Mouse (Mus musculus) hindbrain, embryonic 10.5 days (tissue): Measurements from ENCODE around the gene Smad3. TPM values are rescaled to one million over a fixed set of nuclear protein-coding genes. Genes with fewer than 3 reads are reported as not detected.

Experiments used
- DNase-seq: peaks from one replicate; pipeline ENCODE4 v3.0.0-alpha.2; 2017; ENCODE audit warnings: low spot score
- H3K27ac ChIP-seq: fragments of 300-500 bp; sonication (generic); 2 replicates; pipeline ENCODE4 v1.5.1; 2016; ENCODE audit warnings: mild to moderate bottlenecking, moderate library complexity
- H3K27me3 ChIP-seq: fragments of 300-500 bp; sonication (generic); 2 replicates; pipeline ENCODE4 v1.6.1; 2016; ENCODE audit warnings: mild to moderate bottlenecking; ENCODE audit not compliant: poor library complexity, insufficient read depth, severe bottlenecking
- H3K36me3 ChIP-seq: fragments of 300-500 bp; sonication (generic); 2 replicates; pipeline ENCODE4 v1.6.1; 2016; ENCODE audit warnings: mild to moderate bottlenecking, moderate library complexity
- H3K4me1 ChIP-seq: fragments of 300-500 bp; sonication (generic); replicated peaks from 2 replicates; pipeline ENCODE4 v1.6.1; 2016; ENCODE audit warnings: mild to moderate bottlenecking
- H3K4me3 ChIP-seq: fragments of 300-500 bp; sonication (generic); 2 replicates; pipeline ENCODE4 v1.5.1; 2016; ENCODE audit warnings: mild to moderate bottlenecking, moderate library complexity
- H3K9me3 ChIP-seq: fragments of 300-500 bp; sonication (generic); 2 replicates; pipeline ENCODE4 v1.6.1; 2016; ENCODE audit warnings: mild to moderate bottlenecking, moderate library complexity
- WGBS: fragments of 180-500 bp; shearing (Covaris S2); methylation state at CpG from one replicate; pipeline ENCODE4 v1.1.7; 2016; 5-methylcytosine and 5-hydroxymethylcytosine counted together
- polyA plus RNA-seq: library from polyadenylated mRNA; unstranded; fragments of >200 nt; fragmentation: Nextera tagmentation; extraction: Ambion mirVana; gene quantifications from 2 replicates; pipeline ENCODE4 v1.2.1, GENCODE M21; 2016

Gene Smad3
- polyA plus RNA-seq, 1 experiment from 2014 or later, result 24.2 TPM

DNA sequence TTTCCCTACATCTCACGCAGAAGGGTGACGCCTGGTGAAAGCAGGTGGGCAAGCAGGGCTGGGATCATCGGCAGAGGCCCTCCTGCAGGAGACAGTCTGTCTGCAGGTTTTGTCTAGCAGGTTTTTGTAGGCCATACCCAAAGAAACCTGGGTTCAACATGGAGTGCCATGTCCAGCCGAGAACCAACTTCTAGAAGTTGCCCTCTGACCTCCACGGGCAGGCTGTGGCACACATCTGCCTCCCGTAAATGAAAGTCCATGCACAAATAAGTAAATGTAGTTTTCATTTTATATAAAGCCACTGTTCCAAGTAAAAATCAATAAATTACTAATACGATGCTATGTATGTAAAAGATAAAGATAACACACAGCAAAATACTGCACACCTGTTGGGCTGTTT lies 3.0 kb upstream of the Smad3 start:
- H3K27ac ChIP-seq, result no peak overlapping the region
- WGBS, result 91% methylated on average over 7 of the region's 7 CpGs
- no peaks in the 10 kb centered on the region for H3K27me3 ChIP-seq
- H3K36me3 ChIP-seq, result no peaks in the 10 kb centered on the region
- no peak overlapping the region for H3K4me3 ChIP-seq
- H3K9me3 ChIP-seq, result 0 out of 2 replicates have a peak, but pooled peaks cover 4% of the 10 kb centered on the region
- H3K4me1 ChIP-seq, result peaks cover 44% of the 10 kb centered on the region
- DNase-seq, result no peak

DNA sequence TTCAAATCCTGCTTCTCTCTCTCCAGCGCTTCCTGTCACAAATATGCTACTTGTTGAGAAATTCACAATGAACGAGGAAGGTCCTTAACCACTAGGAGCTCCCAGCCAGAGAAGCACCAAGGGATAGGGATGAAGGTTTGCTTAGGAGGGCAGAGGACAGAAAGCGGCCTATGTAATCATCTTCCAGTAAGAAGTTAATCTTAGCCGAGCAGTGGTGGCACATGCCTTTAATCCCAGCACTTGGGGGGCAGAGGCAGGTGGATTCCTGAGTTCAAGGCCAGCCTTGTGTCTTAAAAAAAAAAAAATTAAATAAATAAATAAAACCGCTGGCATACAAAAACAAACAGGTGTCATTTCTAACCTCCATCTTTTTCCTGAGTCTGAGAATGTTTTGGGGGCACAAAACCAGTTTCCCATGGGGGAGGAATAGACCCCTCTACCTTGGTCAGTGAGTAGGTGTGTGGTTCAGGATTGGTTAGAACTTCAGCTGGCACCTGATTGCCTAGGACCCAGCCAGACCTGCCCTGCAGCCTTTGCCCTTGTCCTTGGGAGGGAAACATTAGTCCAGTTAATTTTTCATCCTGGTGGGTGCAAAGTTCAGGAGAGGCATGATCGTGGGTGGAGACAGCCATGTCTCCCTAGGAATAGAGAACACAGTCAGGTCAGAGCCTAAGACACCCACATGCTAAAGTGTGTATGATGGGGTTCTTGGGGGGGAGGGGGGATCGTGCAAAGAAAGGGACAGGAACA lies 2.4 kb upstream of the Smad3 start:
- WGBS, result 76% methylated on average over 7 of the region's 7 CpGs
- Histone ChIP-seq H3K27ac (peak overlapping the region; percentile 98; the same call in 1 of the 2 replicates), H3K9me3 (0 out of 2 replicates have a peak, but pooled peaks cover 4% of the 10 kb centered on the region), H3K4me3 (peak overlapping the region; percentile 89; the same call in 1 of the 2 replicates), H3K27me3 (no peaks in the 10 kb centered on the region), H3K4me1 (peaks cover 50% of the 10 kb centered on the region), H3K36me3 (no peaks in the 10 kb centered on the region)
- DNase-seq, result no peak

- H3K4me3 ChIP-seq, result peak overlapping the region; percentile 89
- peak overlapping the region; percentile 98 for H3K27ac ChIP-seq
- H3K4me1 ChIP-seq, result peaks cover 64% of the 10 kb centered on the region
- no peaks in the 10 kb centered on the region for H3K36me3 ChIP-seq
- peak; percentile 68 for DNase-seq
- WGBS, result under 1% methylated on average over 23 of the region's 23 CpGs
- H3K27me3 ChIP-seq, result no peaks in the 10 kb centered on the region
- H3K9me3 ChIP-seq, result 0 out of 2 replicates have a peak, but pooled peaks cover 4% of the 10 kb centered on the region
Observed at GRCm38 (mm10) chr9:63758641-63759391, 1.0 kb upstream of the Smad3 start.

DNA sequence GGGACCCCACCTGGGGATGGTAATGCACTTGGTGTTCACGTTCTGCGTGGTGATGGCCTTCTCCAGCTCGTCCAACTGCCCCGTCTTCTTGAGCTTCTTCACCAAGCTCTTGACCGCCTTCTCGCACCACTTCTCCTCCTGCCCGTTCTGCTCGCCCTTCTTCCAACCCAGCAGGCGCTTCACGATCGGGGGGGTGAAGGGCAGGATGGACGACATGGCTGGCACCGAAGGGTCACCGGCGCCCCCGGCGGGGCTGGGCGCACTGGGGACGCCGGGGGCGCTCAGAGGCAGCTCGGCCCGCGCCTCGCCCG lies 377 bp downstream of the Smad3 start:
- Histone ChIP-seq H3K36me3 (no peaks in the 10 kb centered on the region), H3K27me3 (no peaks in the 10 kb centered on the region), H3K9me3 (0 out of 2 replicates have a peak, but pooled peaks cover 4% of the 10 kb centered on the region), H3K4me1 (peaks cover 78% of the 10 kb centered on the region), H3K4me3 (peak overlapping the region; percentile 89), H3K27ac (peak overlapping the region; percentile 98)
- under 1% methylated on average over 26 of the region's 26 CpGs for WGBS
- no peak for DNase-seq

- peaks cover 82% of the 10 kb centered on the region for H3K4me1 ChIP-seq
- 0 out of 2 replicates have a peak, but pooled peaks cover 4% of the 10 kb centered on the region for H3K9me3 ChIP-seq
- no peaks in the 10 kb centered on the region for H3K27me3 ChIP-seq
- WGBS, result under 1% methylated on average over 47 of the region's 47 CpGs
- peak overlapping the region; percentile 89 for H3K4me3 ChIP-seq
- DNase-seq, result peak; percentile 75
- H3K36me3 ChIP-seq, result no peaks in the 10 kb centered on the region
- peak overlapping the region; percentile 98 for H3K27ac ChIP-seq
Observed at GRCm38 (mm10) chr9:63756581-63757461, 973 bp downstream of the Smad3 start.

DNA sequence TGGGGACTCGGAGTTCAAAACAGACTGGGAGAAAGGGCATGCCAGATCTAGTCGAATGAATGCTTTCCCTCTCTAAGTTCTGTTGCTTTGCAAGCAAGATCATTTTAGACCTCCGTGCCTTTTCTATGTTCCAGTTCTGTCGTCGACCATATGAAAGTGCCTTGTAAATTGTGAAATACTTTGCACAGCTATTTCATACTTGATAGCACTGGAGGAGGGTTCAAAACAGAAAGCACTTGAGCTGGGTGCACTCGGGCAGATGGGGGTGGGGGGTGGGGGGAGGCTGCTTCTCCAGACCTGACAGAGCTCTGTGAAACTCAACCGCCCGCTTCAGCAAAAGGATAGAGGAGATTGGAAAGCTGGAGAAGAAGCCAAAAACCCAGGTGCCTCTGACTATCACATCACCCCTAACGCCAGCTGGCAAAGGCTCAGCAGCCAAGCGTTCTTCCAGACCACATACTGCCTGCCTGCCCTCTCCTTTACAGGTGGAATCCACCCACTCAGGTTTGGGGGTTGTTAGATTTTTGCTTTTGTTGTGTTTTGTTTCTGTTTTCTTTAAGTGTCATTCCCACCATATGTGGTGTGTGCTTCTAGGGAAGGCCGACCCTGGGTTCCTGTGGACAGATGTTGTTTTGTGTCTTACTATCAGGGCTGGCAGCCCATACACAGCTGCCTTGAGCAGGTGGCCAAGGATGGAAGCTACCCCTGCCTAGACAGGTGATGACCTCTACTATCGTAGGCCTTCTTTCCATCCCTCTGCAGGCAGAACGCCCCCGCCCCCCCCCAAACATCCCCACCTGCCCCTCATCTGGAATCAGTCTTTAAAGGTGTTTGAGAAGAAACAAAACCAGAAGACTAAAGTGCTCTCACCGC lies 1.9 kb downstream of the Smad3 start:
- Histone ChIP-seq H3K27ac (peak overlapping the region; percentile 98), H3K4me1 (peaks cover 90% of the 10 kb centered on the region), H3K4me3 (peak overlapping the region; percentile 89), H3K9me3 (no peaks in the 10 kb centered on the region), H3K27me3 (no peaks in the 10 kb centered on the region), H3K36me3 (peaks cover 5% of the 10 kb centered on the region; the same call in 1 of the 2 replicates)
- peak; percentile 39 for DNase-seq
- 29% methylated on average over 15 of the region's 15 CpGs for WGBS

DNA sequence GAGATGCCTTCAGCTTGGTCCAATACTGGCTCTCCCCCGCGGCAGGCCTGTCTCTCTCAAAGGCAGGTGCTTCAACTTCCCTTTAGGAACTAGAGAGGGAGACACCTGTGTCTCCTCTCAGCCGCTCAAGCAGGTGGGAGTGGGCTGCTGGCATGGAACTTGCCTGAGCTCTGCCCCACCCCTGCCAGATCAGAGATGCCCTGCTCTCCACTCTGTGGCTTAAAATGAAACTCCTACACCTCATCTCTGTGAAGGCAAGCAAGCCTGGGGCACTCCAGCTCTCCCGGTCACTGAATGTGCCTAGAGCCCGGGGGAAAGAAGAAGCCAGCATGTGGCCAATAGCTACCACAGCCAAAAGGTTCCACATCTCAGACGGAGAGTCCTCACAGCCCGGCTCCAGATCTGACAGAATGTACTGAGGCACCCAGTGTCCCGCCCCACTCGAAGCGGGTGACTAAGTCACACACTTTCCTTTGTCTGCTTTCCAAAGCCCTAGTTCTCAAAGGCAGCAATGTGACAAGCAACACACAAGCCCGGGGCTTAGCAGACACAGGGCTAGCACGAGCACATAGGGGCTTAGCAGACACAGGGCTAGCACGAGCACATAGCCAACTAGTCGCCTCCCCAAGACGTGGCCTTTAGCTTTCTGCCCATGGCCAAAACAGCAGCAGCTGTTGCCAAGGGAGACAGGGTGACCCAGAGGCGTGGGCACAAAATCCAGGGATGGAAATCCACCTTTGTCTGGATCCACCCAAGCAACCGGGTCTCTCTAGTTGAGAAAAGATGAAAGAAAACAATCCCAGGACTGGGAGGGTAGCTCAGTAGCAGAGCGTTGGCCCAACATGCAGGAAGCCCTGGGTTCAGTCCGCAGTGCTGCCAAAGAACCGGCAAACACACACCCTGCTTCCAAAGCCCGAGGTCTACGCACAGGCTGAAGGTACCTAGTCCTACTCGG lies 3.0 kb downstream of the Smad3 start:
- Histone ChIP-seq H3K4me1 (peaks cover 96% of the 10 kb centered on the region), H3K27me3 (no peaks in the 10 kb centered on the region), H3K36me3 (peaks cover 5% of the 10 kb centered on the region; the same call in 1 of the 2 replicates), H3K27ac (peak overlapping the region; percentile 98), H3K9me3 (no peaks in the 10 kb centered on the region), H3K4me3 (peak overlapping the region; percentile 89)
- DNase-seq, result peak; percentile 41
- WGBS, result 30% methylated on average over 23 of the region's 23 CpGs

- H3K9me3 ChIP-seq, result no peaks in the 10 kb centered on the region
- peak overlapping the region; percentile 57; the same call in 1 of the 2 replicates for H3K27ac ChIP-seq
- no peaks in the 10 kb centered on the region for H3K27me3 ChIP-seq
- WGBS, result 64% methylated on average over 5 of the region's 5 CpGs
- H3K4me1 ChIP-seq, result peaks cover 96% of the 10 kb centered on the region
- peaks cover 5% of the 10 kb centered on the region; the same call in 1 of the 2 replicates for H3K36me3 ChIP-seq
- H3K4me3 ChIP-seq, result peak overlapping the region; percentile 89
- no peak for DNase-seq
Observed at GRCm38 (mm10) chr9:63754039-63754438, 3.8 kb downstream of the Smad3 start.

GRCm38 (mm10) chr9:63753359-63753758 lies 4.4 kb downstream of the Smad3 start:
- H3K27me3 ChIP-seq, result no peaks in the 10 kb centered on the region
- H3K27ac ChIP-seq, result peak overlapping the region; percentile 8; the same call in 1 of the 2 replicates
- H3K4me1 ChIP-seq, result peaks cover 95% of the 10 kb centered on the region
- no peak for DNase-seq
- peaks cover 5% of the 10 kb centered on the region; the same call in 1 of the 2 replicates for H3K36me3 ChIP-seq
- 78% methylated on average over 8 of the region's 8 CpGs for WGBS
- peak overlapping the region; percentile 89 for H3K4me3 ChIP-seq
- no peaks in the 10 kb centered on the region for H3K9me3 ChIP-seq

DNA sequence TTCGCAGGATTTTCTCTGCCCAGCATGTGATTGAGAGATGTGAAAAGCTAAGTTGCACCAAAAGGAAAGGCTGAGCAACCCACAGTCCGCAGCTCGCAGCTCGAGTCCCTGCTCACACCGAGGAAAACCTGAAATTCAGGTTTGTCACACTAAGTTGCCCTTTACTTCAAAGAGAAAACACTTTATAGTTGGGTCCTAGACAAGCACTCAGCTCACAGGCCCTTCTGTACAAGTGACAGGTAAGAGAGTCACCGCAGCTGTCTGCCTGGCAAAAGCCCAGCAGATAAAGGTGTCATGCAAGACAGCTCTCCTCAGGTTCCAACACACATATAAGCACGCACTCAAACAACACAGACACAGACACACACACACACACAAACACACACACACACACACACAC lies 5.2 kb downstream of the Smad3 start:
- Histone ChIP-seq H3K36me3 (peaks cover 5% of the 10 kb centered on the region; the same call in 1 of the 2 replicates), H3K9me3 (no peaks in the 10 kb centered on the region), H3K4me3 (no peak overlapping the region), H3K4me1 (peaks cover 95% of the 10 kb centered on the region), H3K27me3 (no peaks in the 10 kb centered on the region), H3K27ac (no peak overlapping the region)
- 82% methylated on average over 7 of the region's 7 CpGs for WGBS
- DNase-seq, result no peak

DNA sequence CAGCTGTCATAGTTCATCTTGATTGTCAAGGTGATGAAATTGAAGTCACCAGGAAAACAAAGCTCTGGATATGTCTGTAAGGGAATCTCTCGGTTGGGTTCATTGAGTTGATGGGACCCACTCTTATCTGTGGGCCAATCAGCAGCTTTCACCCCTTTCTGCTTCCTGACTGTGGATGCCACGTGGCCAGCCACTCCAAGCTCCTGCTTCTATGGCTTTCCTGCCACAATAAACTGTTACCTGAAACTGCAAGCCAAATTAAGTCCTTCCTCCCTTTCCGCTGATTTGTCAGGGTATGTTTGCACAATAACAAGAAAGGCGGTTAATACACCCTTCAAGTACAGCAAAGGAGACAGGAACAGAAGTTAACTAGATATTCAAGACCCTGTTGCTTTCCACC lies 6.5 kb downstream of the Smad3 start:
- DNase-seq, result no peak
- Histone ChIP-seq H3K27ac (no peak overlapping the region), H3K9me3 (no peaks in the 10 kb centered on the region), H3K4me1 (peaks cover 97% of the 10 kb centered on the region), H3K27me3 (no peaks in the 10 kb centered on the region), H3K36me3 (peaks cover 5% of the 10 kb centered on the region; the same call in 1 of the 2 replicates), H3K4me3 (no peak overlapping the region)
- 79% methylated on average over 4 of the region's 4 CpGs for WGBS
